Mouse (Mus musculus) neural tube, embryonic 14.5 days (tissue): ENCODE results near the gene Lgals3. TPM values are rescaled to one million over a fixed set of nuclear protein-coding genes. Genes with fewer than 3 reads are reported as not detected.

ENCODE experiments used
- ATAC-seq: fragments of 200-750 bp; cut with Nextera tagmentation; 2 replicates; pipeline ENCODE4 v1.8.0; 2017; ENCODE audit warnings: low read depth, mild to moderate bottlenecking, moderate TSS enrichment, moderate library complexity
- H3K27ac ChIP-seq: fragments of 300-500 bp; sonication (generic); 2 replicates; pipeline ENCODE4 v1.5.1; 2014; ENCODE audit warnings: low read depth, mild to moderate bottlenecking, control low read depth, low read length, moderate library complexity, mixed read lengths
- H3K27me3 ChIP-seq: fragments of 300-500 bp; sonication (generic); 2 replicates; pipeline ENCODE4 v1.6.1; 2014; ENCODE audit warnings: low read length; ENCODE audit not compliant: control insufficient read depth, insufficient read depth
- H3K36me3 ChIP-seq: fragments of 300-500 bp; sonication (generic); 2 replicates; pipeline ENCODE4 v1.6.1; 2014; ENCODE audit warnings: low read length, mixed read lengths; ENCODE audit not compliant: control insufficient read depth, insufficient read depth
- H3K4me1 ChIP-seq: fragments of 300-500 bp; sonication (generic); 2 replicates; pipeline ENCODE4 v1.6.1; 2014; ENCODE audit warnings: low read length; ENCODE audit not compliant: control insufficient read depth, insufficient read depth
- H3K4me2 ChIP-seq: fragments of 300-500 bp; sonication (generic); 2 replicates; pipeline ENCODE4 v1.6.1; 2014; ENCODE audit warnings: mild to moderate bottlenecking, low read depth, low read length, control low read depth
- H3K4me3 ChIP-seq: fragments of 300-500 bp; sonication (generic); 2 replicates; pipeline ENCODE4 v1.5.1; 2014; ENCODE audit warnings: low read depth, low read length, control low read depth, mixed read lengths
- H3K9ac ChIP-seq: fragments of 300-500 bp; sonication (generic); replicated peaks from 2 replicates; pipeline ENCODE4 v1.6.1; 2014; ENCODE audit warnings: low read depth, mild to moderate bottlenecking, control low read depth, low read length, mixed read lengths
- H3K9me3 ChIP-seq: fragments of 300-500 bp; sonication (generic); 2 replicates; pipeline ENCODE4 v1.6.1; 2016; ENCODE audit warnings: low read length; ENCODE audit not compliant: control insufficient read depth
- polyA plus RNA-seq: library from polyadenylated mRNA; unstranded; fragments of >200 nt; fragmentation: Nextera tagmentation; extraction: Ambion mirVana; gene quantifications from 2 replicates; pipeline ENCODE4 v1.2.1, GENCODE M21; 2014

The Lgals3 gene
- polyA plus RNA-seq, 1 experiment from 2014 or later: 2.2 TPM

DNA sequence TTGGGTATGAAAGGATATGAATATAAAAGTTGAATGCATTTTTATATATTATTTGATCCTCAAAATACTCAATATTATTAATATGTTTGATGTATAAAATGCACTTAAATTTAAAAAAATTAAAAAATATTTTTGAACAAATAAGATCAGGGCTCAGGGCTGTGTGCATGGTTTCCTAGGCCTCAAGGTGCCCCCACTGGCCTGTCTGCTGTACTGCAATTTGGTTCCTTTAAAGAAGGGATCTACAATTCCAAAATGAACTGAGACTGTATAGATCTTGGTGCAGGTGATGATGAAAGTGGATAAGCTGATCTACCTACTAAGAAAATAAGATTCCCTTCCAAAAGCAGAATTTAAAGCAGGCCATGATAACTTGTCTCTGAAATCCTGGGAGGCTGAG, 65.4 kb downstream of the Lgals3 start:
- no peaks in the 10 kb centered on the region for H3K4me1 ChIP-seq
- ATAC-seq: no peak
- no peak overlapping the region for H3K4me2 ChIP-seq
- H3K4me3 ChIP-seq: no peak overlapping the region
- no peak overlapping the region for H3K27ac ChIP-seq
- H3K36me3 ChIP-seq: no peaks in the 10 kb centered on the region
- H3K9ac ChIP-seq: no peak overlapping the region
- no peaks in the 10 kb centered on the region for H3K27me3 ChIP-seq
- no peaks in the 10 kb centered on the region for H3K9me3 ChIP-seq

Other genes with a start within 250 kb of the Lgals3 start
- gene Gch1, start 178.3 kb upstream of the Lgals3 start, polyA plus RNA-seq: 1.7 and 2.6 TPM in 2 replicates
- 13.9 and 15.5 TPM in 2 replicates for gene Wdhd1, start 90.9 kb upstream of the Lgals3 start, polyA plus RNA-seq
- 3.2 and 4.0 TPM in 2 replicates for gene Socs4, start 90.8 kb upstream of the Lgals3 start, polyA plus RNA-seq
- gene Mapk1ip1l, start 69.5 kb upstream of the Lgals3 start, polyA plus RNA-seq: 45.6 and 59.5 TPM in 2 replicates
- 4.0 and 5.4 TPM in 2 replicates for gene Dlgap5, start 50.7 kb downstream of the Lgals3 start, polyA plus RNA-seq
- gene Fbxo34, start 82.7 kb downstream of the Lgals3 start, polyA plus RNA-seq: 37.6 and 38.7 TPM in 2 replicates
- 18.3 TPM in 2 replicates for gene Atg14, start 202.9 kb downstream of the Lgals3 start, polyA plus RNA-seq